Mouse (Mus musculus): ENCODE results near the gene Ap4b1. TPM values are rescaled to one million over a fixed set of nuclear protein-coding genes. Genes with fewer than 3 reads are reported as not detected.
"Not testable (repeated sequence)": the region's sequence is repeated elsewhere in the genome, so short reads cannot be mapped to it uniquely, and the experiment has no call there.

Ap4b1 gene
- polyA plus RNA-seq, 1 experiment from 2014 or later: 23.2 TPM

- Histone ChIP-seq H3K27me3 (no peaks in the 10 kb centered on the region), H3K4me2 (replicated peaks) (no peak overlapping the region), H3K4me1 (peaks cover 22% of the 10 kb centered on the region), H3K27ac (no peak overlapping the region), H3K9ac (no peak overlapping the region), H3K36me3 (peaks cover 49% of the 10 kb centered on the region), H3K9me3 (no peaks in the 10 kb centered on the region), H3K4me3 (no peak overlapping the region)
- WGBS: 92% methylated on average over 1 of the region's 1 CpGs
- no peak for ATAC-seq (ENCODE audit: low FRiP score, low read depth)
Observed at GRCm38 (mm10) chr3:103805671-103806070, 3.6 kb upstream of the Ap4b1 start.

- H3K9me3 ChIP-seq: no peaks in the 10 kb centered on the region
- peaks cover 14% of the 10 kb centered on the region for H3K4me1 ChIP-seq
- peak overlapping the region; percentile 80 for H3K4me3 ChIP-seq
- peaks cover 32% of the 10 kb centered on the region for H3K36me3 ChIP-seq
- peak; percentile 45; the same call in 1 of the 2 replicates for ATAC-seq (ENCODE audit: low FRiP score, low read depth)
- peak overlapping the region; percentile 80 for H3K4me2 ChIP-seq (replicated peaks)
- 2% methylated on average over 14 of the region's 14 CpGs for WGBS
- H3K27me3 ChIP-seq: no peaks in the 10 kb centered on the region
- H3K27ac ChIP-seq: peak overlapping the region; percentile 88
- H3K9ac ChIP-seq: peak overlapping the region; percentile 88
Observed at GRCm38 (mm10) chr3:103809799-103810150, 455 bp downstream of the Ap4b1 start.

- no peak for ATAC-seq (ENCODE audit: low FRiP score, low read depth)
- 92% methylated on average over 6 of the region's 6 CpGs for WGBS
- H3K27ac ChIP-seq: no peak overlapping the region
Observed at GRCm38 (mm10) chr3:103810967-103811366, 1.6 kb downstream of the Ap4b1 start.

GRCm38 (mm10) chr3:103827548-103827947 is 18.2 kb downstream of the Ap4b1 start:
- no peak overlapping the region for H3K9ac ChIP-seq
- H3K27ac ChIP-seq: no peak overlapping the region
- no peaks in the 10 kb centered on the region for H3K9me3 ChIP-seq
- H3K4me3 ChIP-seq: no peak overlapping the region
- no peak for ATAC-seq (ENCODE audit: low FRiP score, low read depth)
- no peak overlapping the region for H3K4me2 ChIP-seq (replicated peaks)
- H3K36me3 ChIP-seq: peaks cover 11% of the 10 kb centered on the region
- no peaks in the 10 kb centered on the region for H3K4me1 ChIP-seq
- no peaks in the 10 kb centered on the region for H3K27me3 ChIP-seq

More at GRCm38 (mm10) chr3:103810967-103811366, 1.6 kb downstream of the Ap4b1 start:
- Histone ChIP-seq H3K9ac (no peak overlapping the region), H3K9me3 (no peaks in the 10 kb centered on the region), H3K4me3 (no peak overlapping the region), H3K4me1 (peaks cover 14% of the 10 kb centered on the region), H3K36me3 (peaks cover 33% of the 10 kb centered on the region), H3K4me2 (replicated peaks) (no peak overlapping the region), H3K27me3 (no peaks in the 10 kb centered on the region)

- Histone ChIP-seq H3K27me3 (no peaks in the 10 kb centered on the region), H3K27ac (no peak overlapping the region), H3K9ac (no peak overlapping the region), H3K4me2 (replicated peaks) (no peak overlapping the region), H3K4me3 (no peak overlapping the region), H3K9me3 (no peaks in the 10 kb centered on the region), H3K36me3 (no peaks in the 10 kb centered on the region), H3K4me1 (no peaks in the 10 kb centered on the region)
- no peak for ATAC-seq (ENCODE audit: low FRiP score, low read depth)
- WGBS: 84% methylated on average over 3 of the region's 3 CpGs
Observed at GRCm38 (mm10) chr3:103829036-103829435, 19.7 kb downstream of the Ap4b1 start.

GRCm38 (mm10) chr3:103830681-103831080 is 21.4 kb downstream of the Ap4b1 start:
- not testable (repeated sequence) for ATAC-seq (ENCODE audit: low FRiP score, low read depth); H3K9me3 ChIP-seq; H3K9ac ChIP-seq; H3K27ac ChIP-seq; H3K36me3 ChIP-seq; H3K4me1 ChIP-seq; H3K27me3 ChIP-seq; H3K4me3 ChIP-seq; H3K4me2 ChIP-seq (replicated peaks)
- WGBS: 42% methylated on average over 1 of the region's 1 CpGs

- no peaks in the 10 kb centered on the region for H3K27me3 ChIP-seq
- H3K36me3 ChIP-seq: no peaks in the 10 kb centered on the region
- no peak overlapping the region for H3K4me2 ChIP-seq (replicated peaks)
- H3K4me1 ChIP-seq: no peaks in the 10 kb centered on the region
- WGBS: 79% methylated on average over 7 of the region's 7 CpGs
- no peak overlapping the region for H3K4me3 ChIP-seq
- no peaks in the 10 kb centered on the region for H3K9me3 ChIP-seq
- H3K9ac ChIP-seq: no peak overlapping the region
- no peak overlapping the region for H3K27ac ChIP-seq
- no peak for ATAC-seq (ENCODE audit: low FRiP score, low read depth)
Observed at GRCm38 (mm10) chr3:103831146-103831545, 21.8 kb downstream of the Ap4b1 start.

- H3K9ac ChIP-seq: no peak within 1 kb of the TSS
- no peak within 1 kb of the TSS for H3K27ac ChIP-seq
- H3K4me1 ChIP-seq: no peaks in the 10 kb centered on the region
- H3K27me3 ChIP-seq: no peaks in the 10 kb centered on the region
- no peak for ATAC-seq (ENCODE audit: low FRiP score, low read depth)
- no peak within 1 kb of the TSS for H3K4me3 ChIP-seq
- H3K4me2 ChIP-seq (replicated peaks): no peak within 1 kb of the TSS
- no peaks in the 10 kb centered on the region for H3K9me3 ChIP-seq
- H3K36me3 ChIP-seq: no peaks in the 10 kb centered on the region
Observed at GRCm38 (mm10) chr3:103832426-103832825, 23.1 kb downstream of the Ap4b1 start, which contains the start of gene Bcl2l15. Gene Bcl2l15, plus strand, starts transcription at chr3:103832601.

- no peaks in the 10 kb centered on the region for H3K9me3 ChIP-seq
- WGBS: 89% methylated on average over 2 of the region's 2 CpGs
- H3K9ac ChIP-seq: no peak overlapping the region
- no peaks in the 10 kb centered on the region for H3K27me3 ChIP-seq
- no peak for ATAC-seq (ENCODE audit: low FRiP score, low read depth)
- H3K4me1 ChIP-seq: no peaks in the 10 kb centered on the region
- no peak overlapping the region for H3K4me3 ChIP-seq
- no peak overlapping the region for H3K27ac ChIP-seq
- H3K36me3 ChIP-seq: no peaks in the 10 kb centered on the region
- no peak overlapping the region for H3K4me2 ChIP-seq (replicated peaks)
Observed at GRCm38 (mm10) chr3:103834001-103834400, 24.7 kb downstream of the Ap4b1 start.

- Histone ChIP-seq H3K4me2 (replicated peaks) (no peak overlapping the region), H3K4me3 (no peak overlapping the region), H3K9ac (peak overlapping the region; percentile 20; the same call in 1 of the 2 replicates), H3K4me1 (no peaks in the 10 kb centered on the region), H3K27me3 (no peaks in the 10 kb centered on the region), H3K36me3 (no peaks in the 10 kb centered on the region), H3K27ac (no peak overlapping the region), H3K9me3 (no peaks in the 10 kb centered on the region)
- ATAC-seq (ENCODE audit: low FRiP score, low read depth): no peak
- 69% methylated on average over 6 of the region's 6 CpGs for WGBS
Observed at GRCm38 (mm10) chr3:103835272-103835950, 26.1 kb downstream of the Ap4b1 start.

GRCm38 (mm10) chr3:103835951-103836310 is 26.6 kb downstream of the Ap4b1 start:
- no peak overlapping the region for H3K4me3 ChIP-seq
- WGBS: 75% methylated on average over 10 of the region's 10 CpGs
- no peak overlapping the region for H3K27ac ChIP-seq
- H3K4me2 ChIP-seq (replicated peaks): no peak overlapping the region
- H3K27me3 ChIP-seq: no peaks in the 10 kb centered on the region
- no peaks in the 10 kb centered on the region for H3K36me3 ChIP-seq
- peak overlapping the region; percentile 20; the same call in 1 of the 2 replicates for H3K9ac ChIP-seq
- H3K4me1 ChIP-seq: no peaks in the 10 kb centered on the region
- H3K9me3 ChIP-seq: no peaks in the 10 kb centered on the region
- no peak for ATAC-seq (ENCODE audit: low FRiP score, low read depth)

- Histone ChIP-seq H3K9me3 (no peaks in the 10 kb centered on the region), H3K9ac (no peak overlapping the region)
Observed at GRCm38 (mm10) chr3:103836453-103836852, 27.1 kb downstream of the Ap4b1 start.

GRCm38 (mm10) chr3:103839711-103840110 is 30.4 kb downstream of the Ap4b1 start:
- Histone ChIP-seq H3K4me3 (no peak overlapping the region), H3K27me3 (no peaks in the 10 kb centered on the region), H3K4me2 (replicated peaks) (no peak overlapping the region), H3K27ac (no peak overlapping the region), H3K4me1 (no peaks in the 10 kb centered on the region), H3K36me3 (no peaks in the 10 kb centered on the region), H3K9ac (no peak overlapping the region), H3K9me3 (no peaks in the 10 kb centered on the region)
- 90% methylated on average over 6 of the region's 6 CpGs for WGBS
- no peak for ATAC-seq (ENCODE audit: low FRiP score, low read depth)

More at GRCm38 (mm10) chr3:103836453-103836852, 27.1 kb downstream of the Ap4b1 start:
- no peaks in the 10 kb centered on the region for H3K4me1 ChIP-seq
- no peak overlapping the region for H3K27ac ChIP-seq
- ATAC-seq (ENCODE audit: low FRiP score, low read depth): no peak
- no peaks in the 10 kb centered on the region for H3K36me3 ChIP-seq
- no peak overlapping the region for H3K4me2 ChIP-seq (replicated peaks)
- H3K27me3 ChIP-seq: no peaks in the 10 kb centered on the region
- 90% methylated on average over 5 of the region's 5 CpGs for WGBS
- H3K4me3 ChIP-seq: no peak overlapping the region

All from limb, embryonic 13.5 days (tissue).